Mouse (Mus musculus) lung, embryonic 15.5 days (tissue): ENCODE results near the gene Mex3a. TPM values are rescaled to one million over a fixed set of nuclear protein-coding genes. Genes with fewer than 3 reads are reported as not detected.
A peak's percentile ranks its signal among the peaks of the same experiment; 100 is the strongest.

ENCODE experiments used
- ATAC-seq: fragments of 200-750 bp; cut with Nextera tagmentation; 2 replicates; pipeline ENCODE4 v1.8.0; 2017; ENCODE audit warnings: moderate number of reproducible peaks, borderline replicate concordance; ENCODE audit not compliant: low FRiP score, low TSS enrichment; ENCODE audit errors: extremely low read depth
- H3K27ac ChIP-seq: fragments of 300-500 bp; sonication (generic); 2 replicates; pipeline ENCODE4 v1.5.1; 2015; ENCODE audit warnings: moderate library complexity, mild to moderate bottlenecking, inconsistent platforms
- H3K27me3 ChIP-seq: fragments of 300-500 bp; sonication (generic); 2 replicates; pipeline ENCODE4 v1.6.1; 2015; ENCODE audit warnings: inconsistent platforms
- H3K36me3 ChIP-seq: fragments of 300-500 bp; sonication (generic); 2 replicates; pipeline ENCODE4 v1.6.1; 2015; ENCODE audit warnings: inconsistent platforms
- H3K4me1 ChIP-seq: fragments of 300-500 bp; sonication (generic); 2 replicates; pipeline ENCODE4 v1.6.1; 2015; ENCODE audit warnings: inconsistent platforms
- H3K4me2 ChIP-seq: fragments of 300-500 bp; sonication (generic); 2 replicates; pipeline ENCODE4 v1.6.1; 2015; ENCODE audit warnings: inconsistent platforms, mild to moderate bottlenecking, moderate library complexity
- H3K4me3 ChIP-seq: fragments of 300-500 bp; sonication (generic); 2 replicates; pipeline ENCODE4 v1.5.1; 2015; ENCODE audit warnings: mild to moderate bottlenecking, inconsistent platforms
- H3K9ac ChIP-seq: fragments of 300-500 bp; sonication (generic); 2 replicates; pipeline ENCODE4 v1.6.1; 2015; ENCODE audit warnings: inconsistent platforms
- H3K9me3 ChIP-seq: fragments of 300-500 bp; sonication (generic); 2 replicates; pipeline ENCODE4 v1.6.1; 2016; ENCODE audit warnings: inconsistent platforms
- WGBS: fragments of 180-500 bp; shearing (Covaris S2); methylation state at CpG from one replicate; pipeline ENCODE4 v1.1.7; 2015; 5-methylcytosine and 5-hydroxymethylcytosine counted together
- polyA plus RNA-seq: library from polyadenylated mRNA; unstranded; fragments of >200 nt; fragmentation: Nextera tagmentation; extraction: Ambion mirVana; gene quantifications from 2 replicates; pipeline ENCODE4 v1.2.1, GENCODE M21; 2015

Gene Mex3a
- polyA plus RNA-seq, 1 experiment from 2014 or later: 15.8 TPM

- Histone ChIP-seq H3K9me3 (no peaks in the 10 kb centered on the region), H3K9ac (no peak overlapping the region), H3K27me3 (no peaks in the 10 kb centered on the region), H3K36me3 (peaks cover 14% of the 10 kb centered on the region), H3K4me2 (no peak overlapping the region), H3K27ac (no peak overlapping the region), H3K4me3 (no peak overlapping the region), H3K4me1 (peaks cover 2% of the 10 kb centered on the region; the same call in 1 of the 2 replicates)
- 70% methylated on average over 2 of the region's 2 CpGs for WGBS
- no peak for ATAC-seq
Observed at GRCm38 (mm10) chr3:88520078-88520477, 12.1 kb upstream of the Mex3a start.

GRCm38 (mm10) chr3:88521156-88521555 lies 11.0 kb upstream of the Mex3a start:
- ATAC-seq: no peak
- H3K9me3 ChIP-seq: no peaks in the 10 kb centered on the region
- H3K36me3 ChIP-seq: peaks cover 16% of the 10 kb centered on the region
- H3K27me3 ChIP-seq: no peaks in the 10 kb centered on the region
- no peak overlapping the region for H3K9ac ChIP-seq
- no peak overlapping the region for H3K27ac ChIP-seq
- peaks cover 3% of the 10 kb centered on the region; the same call in 1 of the 2 replicates for H3K4me1 ChIP-seq
- no peak overlapping the region for H3K4me2 ChIP-seq
- WGBS: 90% methylated on average over 6 of the region's 6 CpGs
- no peak overlapping the region for H3K4me3 ChIP-seq

- Histone ChIP-seq H3K9ac (no peak overlapping the region), H3K27me3 (no peaks in the 10 kb centered on the region), H3K4me3 (no peak overlapping the region), H3K4me2 (no peak overlapping the region), H3K4me1 (peaks cover 6% of the 10 kb centered on the region), H3K27ac (no peak overlapping the region), H3K9me3 (no peaks in the 10 kb centered on the region), H3K36me3 (peaks cover 16% of the 10 kb centered on the region)
- ATAC-seq: 0 out of 2 replicates have a peak, but pooled peaks have one; percentile 33
- WGBS: 28% methylated on average over 9 of the region's 9 CpGs
Observed at GRCm38 (mm10) chr3:88521803-88522331, 10.3 kb upstream of the Mex3a start.

- Histone ChIP-seq H3K4me2 (no peak overlapping the region), H3K36me3 (peaks cover 16% of the 10 kb centered on the region), H3K4me3 (no peak overlapping the region), H3K4me1 (peaks cover 14% of the 10 kb centered on the region), H3K9me3 (no peaks in the 10 kb centered on the region), H3K9ac (no peak overlapping the region), H3K27ac (no peak overlapping the region), H3K27me3 (no peaks in the 10 kb centered on the region)
- ATAC-seq: no peak
- WGBS: 75% methylated on average over 8 of the region's 8 CpGs
Observed at GRCm38 (mm10) chr3:88523027-88523426, 9.2 kb upstream of the Mex3a start.

GRCm38 (mm10) chr3:88525021-88525420 lies 7.2 kb upstream of the Mex3a start:
- H3K4me3 ChIP-seq: no peak overlapping the region
- no peak overlapping the region for H3K4me2 ChIP-seq
- H3K36me3 ChIP-seq: peaks cover 16% of the 10 kb centered on the region
- no peak overlapping the region for H3K27ac ChIP-seq
- H3K9ac ChIP-seq: no peak overlapping the region
- no peaks in the 10 kb centered on the region for H3K9me3 ChIP-seq
- H3K4me1 ChIP-seq: peaks cover 29% of the 10 kb centered on the region
- H3K27me3 ChIP-seq: no peaks in the 10 kb centered on the region
- WGBS: 87% methylated on average over 5 of the region's 5 CpGs
- ATAC-seq: no peak

GRCm38 (mm10) chr3:88526157-88527131 lies 5.8 kb upstream of the Mex3a start:
- H3K4me2 ChIP-seq: peak overlapping the region; percentile 19; the same call in 1 of the 2 replicates

GRCm38 (mm10) chr3:88527565-88527964 lies 4.6 kb upstream of the Mex3a start:
- H3K4me3 ChIP-seq: no peak overlapping the region
- H3K4me2 ChIP-seq: peak overlapping the region; percentile 6; the same call in 1 of the 2 replicates
- no peaks in the 10 kb centered on the region for H3K27me3 ChIP-seq
- no peak for ATAC-seq
- H3K36me3 ChIP-seq: peaks cover 16% of the 10 kb centered on the region
- 0 out of 2 replicates have a peak overlapping the region, but pooled peaks have one; percentile 22 for H3K9ac ChIP-seq
- no peaks in the 10 kb centered on the region for H3K9me3 ChIP-seq
- H3K4me1 ChIP-seq: peaks cover 37% of the 10 kb centered on the region
- peak overlapping the region; percentile 27; the same call in 1 of the 2 replicates for H3K27ac ChIP-seq
- WGBS: 37% methylated on average over 8 of the region's 8 CpGs

More at GRCm38 (mm10) chr3:88526157-88527131, 5.8 kb upstream of the Mex3a start:
- peak; percentile 83 for ATAC-seq
- Histone ChIP-seq H3K27me3 (no peaks in the 10 kb centered on the region), H3K4me1 (peaks cover 37% of the 10 kb centered on the region), H3K36me3 (peaks cover 16% of the 10 kb centered on the region), H3K4me3 (no peak overlapping the region), H3K27ac (0 out of 2 replicates have a peak overlapping the region, but pooled peaks have one; percentile 31), H3K9ac (no peak overlapping the region), H3K9me3 (no peaks in the 10 kb centered on the region)
- 32% methylated on average over 17 of the region's 17 CpGs for WGBS

GRCm38 (mm10) chr3:88528646-88529045 lies 3.5 kb upstream of the Mex3a start:
- no peak overlapping the region for H3K4me3 ChIP-seq
- no peak overlapping the region for H3K27ac ChIP-seq
- no peak overlapping the region for H3K9ac ChIP-seq
- no peaks in the 10 kb centered on the region for H3K9me3 ChIP-seq
- peaks cover 15% of the 10 kb centered on the region for H3K36me3 ChIP-seq
- H3K27me3 ChIP-seq: no peaks in the 10 kb centered on the region
- WGBS: 81% methylated on average over 11 of the region's 11 CpGs
- no peak for ATAC-seq
- H3K4me2 ChIP-seq: no peak overlapping the region
- peaks cover 38% of the 10 kb centered on the region for H3K4me1 ChIP-seq

- Histone ChIP-seq H3K36me3 (peaks cover 9% of the 10 kb centered on the region), H3K4me2 (peak overlapping the region; percentile 87), H3K27me3 (no peaks in the 10 kb centered on the region), H3K4me3 (no peak overlapping the region), H3K4me1 (peaks cover 45% of the 10 kb centered on the region), H3K9me3 (no peaks in the 10 kb centered on the region), H3K27ac (no peak overlapping the region), H3K9ac (0 out of 2 replicates have a peak overlapping the region, but pooled peaks have one; percentile 96)
- WGBS: 38% methylated on average over 7 of the region's 7 CpGs
- ATAC-seq: no peak
Observed at GRCm38 (mm10) chr3:88529204-88530000, 2.8 kb upstream of the Mex3a start.

- no peaks in the 10 kb centered on the region for H3K27me3 ChIP-seq
- ATAC-seq: no peak
- 18% methylated on average over 11 of the region's 11 CpGs for WGBS
- H3K4me1 ChIP-seq: peaks cover 54% of the 10 kb centered on the region
- peaks cover under 1% of the 10 kb centered on the region; the same call in 1 of the 2 replicates for H3K36me3 ChIP-seq
- peak overlapping the region; percentile 96 for H3K9ac ChIP-seq
- H3K9me3 ChIP-seq: no peaks in the 10 kb centered on the region
- peak overlapping the region; percentile 87 for H3K4me2 ChIP-seq
- peak overlapping the region; percentile 96 for H3K27ac ChIP-seq
- H3K4me3 ChIP-seq: peak overlapping the region; percentile 89
Observed at GRCm38 (mm10) chr3:88530082-88530864, 1.9 kb upstream of the Mex3a start.
